Mouse (Mus musculus) testis, postnatal 14 days (tissue): ENCODE results near the gene Gbp8.
"Not testable (repeated sequence)": the region's sequence is repeated elsewhere in the genome, so short reads cannot be mapped to it uniquely, and the experiment has no call there.

Experiments used
- DNase-seq: peaks from one replicate; pipeline ENCODE4 v3.0.0; 2021; ENCODE audit warnings: low spot score

Gbp8 gene

GRCm38 (mm10) chr5:105055279-105055678 lies 84.1 kb downstream of the Gbp8 start:
- no peak for DNase-seq

DNA sequence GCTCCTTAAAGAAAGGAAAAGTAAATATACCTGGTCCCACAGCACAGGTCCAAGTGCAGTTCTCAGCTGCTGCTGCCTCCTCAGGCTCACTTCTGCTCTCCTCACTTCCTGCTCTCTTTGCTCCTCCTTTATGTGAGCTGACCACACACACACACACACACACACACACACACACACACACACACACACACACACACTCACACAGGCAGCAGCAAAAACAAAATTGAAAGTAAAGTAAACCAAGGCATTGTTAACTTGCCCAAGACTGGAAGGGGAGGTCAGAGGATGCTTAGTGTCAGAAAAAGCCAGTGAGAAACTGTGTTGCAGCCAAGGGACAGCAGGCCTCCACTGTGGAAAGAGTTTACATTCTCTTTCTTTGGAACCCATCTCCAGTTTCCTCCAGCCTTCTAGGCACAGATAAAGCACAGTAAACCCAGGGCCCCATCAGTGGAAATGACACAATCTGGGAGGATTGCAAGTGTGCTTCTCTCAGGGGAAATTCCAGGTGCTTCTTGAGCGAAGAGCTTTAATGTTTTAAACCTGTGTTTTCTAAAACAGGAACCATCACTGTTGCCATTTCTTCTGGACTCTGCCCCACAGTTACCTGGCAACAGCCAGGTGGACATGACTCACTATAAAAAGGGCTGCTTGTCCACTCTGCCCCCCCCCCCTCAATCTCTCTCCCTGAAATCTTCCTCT lies 85.7 kb downstream of the Gbp8 start:
- not testable (repeated sequence) for DNase-seq

DNA sequence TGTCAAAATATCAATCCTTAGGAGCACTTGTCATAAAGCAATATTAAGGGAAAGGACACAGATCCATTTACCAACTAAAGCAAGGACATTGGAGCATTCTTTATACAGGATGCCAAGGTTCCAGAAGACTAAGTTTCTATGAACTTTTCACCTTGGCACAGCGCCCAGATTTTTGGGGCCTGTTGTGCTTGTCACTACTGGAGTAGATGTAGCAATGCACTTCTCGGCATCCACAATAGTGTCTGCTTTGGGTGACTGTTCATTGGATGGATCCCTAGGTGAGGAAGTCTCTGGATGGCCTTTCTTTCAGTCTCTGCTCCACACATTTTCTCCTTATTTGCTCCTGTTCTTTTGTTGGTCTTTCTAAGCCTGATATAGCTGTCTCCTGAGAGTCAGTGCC lies 107.0 kb downstream of the Gbp8 start:
- no peak for DNase-seq

GRCm38 (mm10) chr5:105012551-105012950 lies 126.8 kb downstream of the Gbp8 start:
- no peak for DNase-seq

- no peak for DNase-seq
Measured at GRCm38 (mm10) chr5:105011570-105011969, 127.8 kb downstream of the Gbp8 start.

GRCm38 (mm10) chr5:105010376-105010775 lies 129.0 kb downstream of the Gbp8 start:
- DNase-seq: no peak

GRCm38 (mm10) chr5:104989411-104989810 lies 149.9 kb downstream of the Gbp8 start:
- DNase-seq: no peak

DNA sequence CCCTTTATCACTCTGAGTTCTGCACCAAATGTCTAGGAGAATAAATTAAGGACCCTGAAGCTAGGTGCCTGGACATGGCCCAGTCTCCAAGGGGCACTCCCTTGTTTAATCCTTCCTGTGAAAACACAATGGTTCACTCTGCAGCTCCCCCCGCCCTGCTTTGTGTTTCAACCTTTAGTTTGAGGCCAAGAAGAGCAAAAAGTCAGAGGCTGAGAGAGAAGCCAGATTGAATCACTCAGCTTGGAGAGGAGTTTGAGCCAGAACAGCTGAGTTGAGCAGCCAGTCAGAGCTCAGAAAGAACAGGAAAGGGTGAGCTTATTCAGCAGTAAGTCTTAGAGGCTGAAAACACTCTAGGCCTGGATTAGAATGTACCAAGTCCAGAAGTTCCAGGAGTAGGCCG lies 151.3 kb downstream of the Gbp8 start:
- DNase-seq: no peak

GRCm38 (mm10) chr5:104986706-104987105 lies 152.6 kb downstream of the Gbp8 start:
- no peak for DNase-seq

DNA sequence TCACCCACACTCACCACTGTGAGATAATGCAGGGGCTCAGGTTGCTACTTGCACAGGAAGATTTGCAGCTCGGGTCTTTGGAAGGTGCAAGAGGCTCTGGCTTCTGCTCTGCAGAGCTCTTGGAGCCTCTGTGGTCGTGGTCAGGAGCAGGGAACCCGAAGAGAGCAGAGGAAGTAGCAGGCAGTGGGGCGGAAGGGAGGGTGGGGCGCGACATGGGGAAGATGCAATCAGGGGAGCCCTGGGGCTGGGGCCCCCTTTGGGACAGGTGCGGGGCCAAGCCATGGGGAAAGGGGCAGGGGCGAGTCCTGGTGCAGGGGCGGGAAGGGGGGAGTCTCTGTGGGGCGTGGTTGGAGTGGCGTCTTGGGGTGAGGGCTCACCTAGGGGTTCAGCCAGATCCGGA lies 156.8 kb downstream of the Gbp8 start, which contains the start of gene Abcg3:
TSS of gene Abcg3 (minus strand) at position 184 of the 400 bp plus-strand sequence.
- no peak for DNase-seq

DNA sequence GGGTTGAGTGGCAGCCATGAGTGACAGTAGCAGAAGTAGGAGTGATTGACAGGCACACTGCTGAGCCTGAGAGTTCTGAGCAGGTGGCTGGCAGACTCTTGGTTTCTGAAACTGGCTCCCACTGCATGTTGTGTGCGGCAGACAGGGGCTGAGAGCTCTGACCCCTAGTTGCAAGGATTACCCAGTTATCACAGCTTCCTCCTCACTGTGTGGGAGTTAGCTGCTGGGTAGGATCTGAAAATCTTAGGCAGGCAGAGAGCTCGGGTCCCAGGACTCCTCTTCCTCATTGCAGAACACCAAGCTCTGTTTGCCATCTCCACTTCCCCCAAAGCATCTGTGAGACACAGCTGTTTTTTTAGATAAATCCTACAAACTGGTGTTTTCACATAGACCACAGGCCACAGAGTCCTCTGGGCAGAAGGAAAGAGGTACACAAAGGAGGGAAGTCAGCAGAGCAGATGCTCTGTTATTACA lies 160.3 kb downstream of the Gbp8 start:
- no peak for DNase-seq
